Mouse (Mus musculus) liver, adult 2 months (tissue): ENCODE results near the gene Fgfr2.

Experiments
- CTCF ChIP-seq: fragments of 200-500 bp; IDR thresholded peaks from 2 replicates; pipeline ENCODE4 v1.5.1; 2011; ENCODE audit warnings: low read depth, low read length, control low read depth
- POLR2A ChIP-seq: fragments of 200-500 bp; IDR thresholded peaks from 2 replicates; pipeline ENCODE4 v1.6.1; 2011; ENCODE audit warnings: low read length, control low read depth; ENCODE audit not compliant: insufficient read depth; ENCODE audit errors: extremely low read depth

GRCm38 (mm10) chr7:132668604-132669003 lies 454.5 kb downstream of the Fgfr2 start:
- TF ChIP-seq POLR2A (no peak), CTCF (no peak)
